Mouse (Mus musculus): Measurements from ENCODE around the gene Rpf1.

GRCm38 (mm10) chr3:146520226-146520797 lies 917 bp downstream of the Rpf1 start:
- TF ChIP-seq CTCF (IDR thresholded peaks at IDR 0.05; ENCODE audit: insufficient read depth, low read length) (no peak), POLR2A (IDR thresholded peaks at IDR 0.05; ENCODE audit: borderline replicate concordance, extremely low read depth, low read depth, low read length) (no peak)
